Mouse (Mus musculus) frontal cortex, adult (tissue): Measurements from ENCODE around the gene Cped1.
"Not testable (repeated sequence)": the region's sequence is repeated elsewhere in the genome, so short reads cannot be mapped to it uniquely, and the experiment has no call there.

Experiments used
- ATAC-seq: cut with Nextera tagmentation; 2 replicates; pipeline ENCODE4 v1.9.2; 2017; ENCODE audit warnings: mild to moderate bottlenecking, moderate library complexity, mixed read lengths; ENCODE audit not compliant: low TSS enrichment

Cped1 gene

DNA sequence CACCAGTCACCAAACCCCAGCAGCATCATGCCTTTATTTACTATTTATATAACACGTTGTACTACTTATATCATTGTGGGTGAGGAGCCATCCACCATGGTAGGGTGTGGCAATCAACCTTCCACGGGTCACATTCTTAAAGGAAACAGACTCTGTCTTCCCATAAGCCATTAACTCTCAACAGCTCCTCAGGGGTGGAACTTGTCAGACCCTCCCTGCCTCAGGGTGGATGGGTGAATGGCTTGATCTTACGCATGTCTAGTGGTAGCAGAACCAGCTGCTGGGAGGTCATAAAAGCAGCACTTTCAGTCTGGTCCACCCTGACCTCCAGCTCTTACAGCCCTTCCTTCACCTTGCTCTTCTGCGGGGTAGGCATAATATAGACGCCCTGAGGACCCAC, 100.3 kb downstream of the Cped1 start:
- no peak for ATAC-seq

DNA sequence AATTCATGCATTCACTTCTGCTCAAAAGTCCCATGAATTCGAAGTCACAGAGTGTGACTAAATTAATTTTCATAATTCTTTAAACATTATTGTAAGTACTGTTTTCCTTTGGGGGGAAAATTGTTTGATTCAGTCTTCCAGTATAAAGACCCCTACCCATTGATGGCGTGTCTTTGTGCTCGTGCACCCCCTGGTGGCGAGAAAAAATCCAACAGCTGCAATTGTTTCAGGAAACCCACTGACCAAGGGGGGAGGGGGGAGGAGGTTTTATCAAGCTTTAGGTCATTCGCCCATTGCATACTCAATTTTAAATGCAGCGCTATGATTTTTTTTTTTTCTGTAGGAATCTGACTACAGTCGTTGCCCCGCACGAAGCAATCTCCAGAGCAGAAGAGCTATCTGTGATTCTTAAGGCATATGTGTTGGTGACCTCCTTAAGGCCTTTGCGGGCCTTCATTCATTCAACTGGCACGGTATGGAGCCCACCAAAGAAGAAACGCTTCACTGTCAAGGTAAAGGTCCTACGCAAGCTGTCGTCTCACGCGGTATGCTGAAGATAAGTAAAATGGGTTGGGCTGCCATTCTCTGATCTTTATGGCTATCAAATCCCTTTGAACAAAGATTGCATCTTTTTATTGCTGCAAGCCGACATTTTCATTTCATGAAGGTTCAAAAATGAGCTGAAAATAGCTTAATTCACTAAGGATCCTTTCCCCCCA, 102.8 kb downstream of the Cped1 start:
- ATAC-seq: no peak

DNA sequence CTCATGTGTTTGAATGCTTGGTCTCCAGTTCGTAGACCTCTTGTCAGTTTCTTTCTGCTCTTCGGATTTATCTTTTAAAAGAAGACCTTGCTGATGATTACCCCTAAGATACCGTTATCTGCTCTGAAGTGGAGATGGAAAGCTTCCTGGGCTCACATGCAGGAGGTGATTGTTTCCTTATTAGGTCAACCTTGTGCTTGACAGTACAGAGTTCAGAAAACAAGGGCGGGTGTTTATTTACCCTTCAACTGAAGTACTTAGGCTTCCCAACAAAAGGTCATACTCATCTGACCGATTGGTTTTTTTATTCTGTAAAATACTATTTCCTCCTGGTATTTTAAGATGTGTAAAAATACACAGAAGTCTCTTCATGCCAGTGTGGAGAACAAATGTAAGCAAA, 106.1 kb downstream of the Cped1 start:
- ATAC-seq: no peak

DNA sequence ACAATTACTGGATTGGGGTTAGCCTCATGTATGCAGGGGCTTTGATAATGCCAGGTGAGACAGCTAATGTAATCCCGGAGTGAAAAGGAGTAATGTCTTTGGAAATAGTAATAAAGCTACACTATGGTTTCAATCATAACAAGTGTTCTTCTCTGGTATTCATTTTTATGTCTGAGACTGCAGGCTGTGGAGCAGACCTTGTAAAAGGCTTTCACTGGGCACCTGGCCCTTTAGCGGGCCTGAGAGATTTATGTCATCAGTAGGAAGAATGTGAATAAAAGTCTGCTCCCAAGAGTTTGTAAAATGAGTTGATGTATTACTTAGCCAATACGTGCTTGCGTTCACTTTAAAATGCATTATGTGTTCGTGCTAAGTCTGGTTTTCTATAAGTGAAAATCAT, 108.1 kb downstream of the Cped1 start:
- ATAC-seq: no peak

DNA sequence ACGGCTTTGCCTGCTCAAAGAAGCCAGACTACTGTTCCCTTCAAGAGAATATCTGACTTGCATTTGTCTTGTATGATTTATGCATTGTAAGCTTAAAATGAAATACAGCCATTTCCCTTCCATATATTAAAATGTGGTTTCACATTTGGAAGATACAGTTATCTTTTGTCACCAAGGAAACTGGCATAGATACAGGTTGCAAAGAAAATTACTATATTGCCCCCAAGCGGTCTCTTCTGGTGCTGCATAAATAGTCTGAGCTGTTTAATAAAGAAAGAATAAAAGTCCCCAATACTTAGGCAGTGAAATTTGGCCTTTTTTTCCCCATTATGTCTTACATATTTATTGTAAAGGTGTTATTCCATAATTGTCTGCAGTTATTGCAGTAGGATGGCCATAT, 112.0 kb downstream of the Cped1 start:
- peak; percentile 86 for ATAC-seq

DNA sequence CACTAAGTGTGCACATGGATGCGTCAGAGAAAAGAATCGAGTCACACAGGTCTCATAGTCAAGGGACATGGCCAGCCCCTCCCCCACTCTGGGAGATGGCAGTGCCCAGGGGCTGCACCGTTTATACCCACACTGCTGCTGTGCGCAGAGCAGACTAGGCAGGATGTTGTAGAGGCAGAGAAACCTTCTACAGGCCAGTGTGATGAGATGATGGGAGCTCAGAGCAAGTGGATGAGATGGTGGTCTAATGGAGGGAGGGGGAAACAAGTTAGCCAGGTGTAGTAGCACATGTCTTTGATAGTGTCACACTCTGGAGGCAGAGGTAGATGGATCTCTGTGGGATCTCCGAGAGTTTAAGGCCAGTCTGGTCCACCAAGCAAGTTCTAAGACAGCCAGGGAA, 114.1 kb downstream of the Cped1 start:
- ATAC-seq: no peak

DNA sequence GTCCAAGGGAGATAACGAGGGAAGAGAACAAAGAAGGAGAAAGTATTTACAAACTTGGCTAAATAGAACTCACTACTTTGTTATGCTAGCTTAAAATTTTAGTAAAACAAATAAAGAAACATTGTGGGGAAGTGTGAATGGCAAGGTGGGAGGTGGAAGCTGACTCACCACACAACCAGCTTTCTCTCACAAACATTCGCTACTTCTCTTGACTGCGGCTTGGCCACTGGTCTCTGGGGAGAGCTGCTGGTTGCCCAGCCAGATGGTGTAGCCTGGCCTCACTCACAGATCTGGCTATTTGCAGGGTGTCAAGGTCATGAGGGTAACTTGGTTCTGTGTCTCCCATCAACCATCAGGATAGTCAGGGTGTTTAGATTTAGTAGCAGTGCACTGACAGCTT, 116.2 kb downstream of the Cped1 start:
- ATAC-seq: peak; percentile 82

DNA sequence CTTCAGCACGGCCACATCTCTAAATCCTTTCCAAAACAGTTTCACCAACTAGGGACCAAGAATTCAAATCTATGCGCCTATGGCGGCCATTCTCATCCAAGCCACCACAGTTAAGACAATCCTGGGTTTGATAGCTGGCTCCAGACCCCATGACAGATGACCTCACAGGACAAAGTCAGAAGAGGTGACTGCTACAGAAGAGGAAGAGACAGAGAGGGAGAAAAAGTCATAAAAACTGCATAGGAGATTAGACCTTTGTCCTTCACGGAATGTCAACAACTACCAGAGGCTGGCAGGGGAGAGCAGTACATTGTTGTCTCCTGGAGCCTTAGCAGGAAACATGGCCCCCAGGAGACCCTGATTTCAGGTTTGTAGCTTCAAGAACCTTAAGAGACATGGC, 117.0 kb downstream of the Cped1 start:
- ATAC-seq: no peak

DNA sequence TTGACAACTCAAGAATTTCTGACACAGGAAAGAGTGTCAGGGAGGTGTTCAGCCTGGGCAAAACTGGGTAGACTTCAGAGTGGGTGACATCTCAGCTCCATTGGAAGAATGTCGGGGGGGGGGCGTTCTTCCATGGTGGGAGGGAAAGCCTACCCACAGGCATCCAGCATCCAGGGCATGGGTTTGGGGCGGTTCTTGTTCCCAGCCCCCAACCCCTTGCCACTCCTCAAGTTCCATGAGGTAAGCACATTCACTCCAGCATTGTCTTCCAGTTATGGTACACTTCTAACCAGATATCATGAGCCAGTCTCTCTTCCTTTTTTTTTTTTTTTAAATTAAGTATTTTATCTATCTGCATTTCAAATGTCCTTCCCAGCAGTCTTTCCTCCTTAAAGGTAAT, 118.0 kb downstream of the Cped1 start:
- no peak for ATAC-seq

DNA sequence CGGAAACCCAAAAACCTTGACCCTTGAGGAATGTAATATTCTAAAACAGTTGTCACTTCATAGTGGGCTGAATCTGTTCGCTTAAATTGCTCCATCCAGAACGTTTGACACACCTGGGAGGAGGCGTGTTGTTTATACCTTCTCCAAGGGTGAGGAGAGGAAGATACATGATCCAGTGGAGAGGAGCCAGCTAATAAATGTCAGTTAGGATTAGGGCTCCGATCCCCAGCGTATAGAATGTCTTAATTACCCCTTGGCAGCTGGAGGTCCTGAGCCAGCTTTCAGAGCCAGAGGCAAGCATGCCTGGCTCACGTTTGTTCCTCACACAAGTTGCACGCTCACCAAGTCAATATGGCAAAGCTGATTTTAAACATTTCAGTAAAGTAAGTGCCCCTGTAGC, 118.5 kb downstream of the Cped1 start:
- ATAC-seq: no peak

DNA sequence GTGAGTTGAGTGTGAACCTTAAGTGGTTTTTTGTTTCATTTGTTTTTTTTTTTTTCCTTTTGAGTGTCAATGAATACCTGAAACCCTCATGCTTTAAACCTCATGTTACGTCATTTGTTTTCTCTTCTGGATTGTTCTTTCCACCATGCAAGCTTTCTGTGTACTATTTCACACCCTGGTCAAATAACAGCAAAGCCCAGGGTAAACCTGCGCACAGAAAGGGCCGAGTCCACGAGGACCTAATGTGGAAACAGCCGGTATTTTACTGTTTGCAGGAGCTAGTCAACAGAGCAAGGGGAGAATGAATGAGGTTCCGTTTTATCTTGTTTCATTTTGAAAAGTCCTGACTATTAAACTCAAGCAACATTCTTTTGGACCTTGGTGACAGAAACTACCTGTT, 128.4 kb downstream of the Cped1 start:
- no peak for ATAC-seq

DNA sequence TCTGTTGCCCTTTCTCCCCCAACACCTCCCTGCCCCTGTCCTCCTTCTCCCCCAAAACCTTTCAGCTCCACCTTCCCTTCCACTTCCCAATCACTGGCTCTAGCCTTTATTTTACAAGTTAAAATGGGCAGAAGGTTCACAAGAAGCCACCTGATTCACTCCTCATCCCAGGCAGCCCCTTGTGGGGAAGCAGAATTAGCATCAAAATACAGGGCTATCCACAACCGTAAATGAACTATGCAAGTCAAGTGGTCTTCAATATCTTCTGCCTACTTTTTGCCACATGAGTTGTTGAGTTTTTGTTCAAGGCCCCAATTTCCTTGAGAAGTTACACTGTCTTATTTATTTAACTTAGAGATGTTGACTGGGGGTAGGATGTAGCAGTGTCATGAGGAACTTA, 131.0 kb downstream of the Cped1 start:
- no peak for ATAC-seq

DNA sequence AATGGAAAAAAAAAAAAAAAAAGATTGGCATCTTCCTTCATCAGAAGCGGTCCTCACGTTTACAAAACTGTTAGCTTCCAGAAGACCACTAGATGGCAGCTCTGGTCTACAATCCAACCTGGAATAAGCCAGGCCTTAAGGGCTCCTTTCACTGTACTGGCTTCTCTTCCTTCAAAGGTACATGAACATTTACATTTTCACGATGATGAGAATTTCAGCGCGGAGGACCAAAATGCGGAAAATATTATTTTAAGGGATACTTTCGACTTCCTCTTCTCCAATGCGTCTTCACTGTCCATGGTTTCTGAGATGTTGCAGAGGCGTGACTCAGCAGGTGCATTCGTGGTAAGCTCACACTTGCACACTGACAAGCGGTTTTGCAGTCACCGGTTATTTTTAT, 136.4 kb downstream of the Cped1 start:
- peak; percentile 98 for ATAC-seq

DNA sequence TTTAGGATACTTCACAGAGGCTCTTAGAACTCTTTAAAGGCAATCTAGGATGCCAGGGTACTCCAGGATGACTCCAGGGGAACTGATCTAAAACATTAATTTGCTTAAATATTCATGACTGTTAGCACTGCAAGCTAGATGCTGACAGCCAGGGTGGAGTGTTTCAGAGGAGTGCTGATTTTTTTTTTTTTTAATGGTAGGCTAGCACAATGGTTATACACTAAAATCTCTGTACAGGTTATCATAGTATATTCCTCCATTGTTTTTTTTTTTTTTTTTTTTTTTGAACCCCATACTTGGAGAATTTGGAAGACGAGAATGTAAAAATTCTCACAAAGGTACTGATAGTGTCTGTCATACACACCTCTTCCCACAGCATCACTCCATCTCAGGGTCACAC, 137.0 kb downstream of the Cped1 start:
- no peak for ATAC-seq

DNA sequence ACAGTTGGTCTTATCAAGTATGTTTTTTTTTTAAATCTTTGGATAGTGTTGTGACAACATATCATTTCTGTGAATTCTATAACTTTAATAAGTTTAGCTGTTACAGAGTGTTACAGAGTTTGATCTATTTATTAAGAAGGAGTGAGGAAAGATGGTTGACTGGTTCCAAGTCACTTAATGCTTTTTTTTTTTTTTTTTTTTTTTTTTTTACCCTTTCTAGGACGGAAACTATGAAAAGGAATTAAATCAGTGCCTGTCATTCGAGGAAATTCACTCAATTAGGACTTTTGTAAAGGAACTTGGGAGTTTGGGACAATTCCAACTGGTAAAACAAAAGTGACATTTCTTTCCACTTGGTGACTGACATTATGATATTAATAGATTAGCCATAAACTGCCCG, 137.6 kb downstream of the Cped1 start:
- ATAC-seq: no peak

DNA sequence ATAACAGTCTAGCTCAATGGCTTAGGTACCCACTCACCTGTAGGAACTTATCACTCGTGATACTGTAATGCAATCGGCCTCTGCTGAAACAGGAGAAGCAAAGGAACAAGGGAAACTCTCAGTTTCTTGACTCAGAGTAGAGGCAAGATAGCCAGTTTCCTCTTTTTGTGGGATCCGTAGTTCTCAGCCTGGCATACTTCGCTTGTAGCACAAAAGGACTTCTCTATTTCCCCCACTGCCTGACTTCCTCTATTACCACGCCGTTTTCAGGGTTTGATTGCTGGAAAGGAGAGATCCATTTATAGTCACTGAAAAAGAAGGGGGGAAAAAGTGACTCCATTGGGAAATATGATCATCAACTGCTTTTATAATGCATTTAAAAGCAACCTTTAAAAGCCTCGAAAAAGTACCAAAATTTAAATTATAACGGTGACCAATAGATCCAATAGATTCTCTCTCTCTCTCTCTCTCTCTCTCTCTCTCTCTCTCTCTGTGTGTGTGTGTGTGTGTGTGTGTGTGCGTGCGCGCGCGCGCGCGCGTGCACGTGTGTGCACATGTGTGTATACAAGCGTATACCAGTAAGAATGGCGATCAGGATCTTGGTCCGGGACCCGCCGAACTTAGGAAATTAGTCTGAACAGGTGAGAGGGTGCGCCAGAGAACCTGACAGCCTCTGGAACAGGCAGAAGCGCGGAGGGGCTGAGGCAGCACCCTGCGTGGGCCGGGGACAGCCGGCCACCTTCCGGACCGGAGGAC, 139.0 kb downstream of the Cped1 start:
- ATAC-seq: not testable (repeated sequence)

DNA sequence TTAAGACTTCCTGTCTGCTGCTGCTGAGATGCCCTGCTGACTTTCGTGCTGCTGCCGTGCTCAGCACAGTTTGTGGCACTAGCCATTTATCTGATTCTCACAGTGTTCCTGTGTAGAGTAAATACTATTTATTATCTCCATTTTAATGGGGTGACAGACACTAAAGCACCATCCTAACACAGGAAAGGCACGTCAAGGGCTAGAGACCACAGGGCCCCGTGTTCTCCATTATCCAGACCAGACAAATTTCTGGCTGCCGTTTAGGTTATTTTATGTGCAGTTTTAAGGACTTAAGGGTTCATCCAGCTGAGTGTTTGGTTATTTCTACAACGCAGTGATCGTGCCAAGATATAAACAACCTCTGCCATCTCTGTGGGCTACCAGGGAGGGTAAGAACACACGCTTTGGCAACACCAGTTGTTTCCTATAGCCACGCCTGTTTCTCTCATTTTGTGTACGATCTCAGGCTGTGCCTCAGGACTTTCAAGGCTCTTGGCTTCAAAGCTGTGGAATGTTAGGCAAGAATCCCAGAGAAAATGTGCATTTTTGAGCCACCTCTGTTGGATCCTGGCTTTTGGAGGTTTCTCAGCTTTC, 149.4 kb downstream of the Cped1 start:
- ATAC-seq: no peak

DNA sequence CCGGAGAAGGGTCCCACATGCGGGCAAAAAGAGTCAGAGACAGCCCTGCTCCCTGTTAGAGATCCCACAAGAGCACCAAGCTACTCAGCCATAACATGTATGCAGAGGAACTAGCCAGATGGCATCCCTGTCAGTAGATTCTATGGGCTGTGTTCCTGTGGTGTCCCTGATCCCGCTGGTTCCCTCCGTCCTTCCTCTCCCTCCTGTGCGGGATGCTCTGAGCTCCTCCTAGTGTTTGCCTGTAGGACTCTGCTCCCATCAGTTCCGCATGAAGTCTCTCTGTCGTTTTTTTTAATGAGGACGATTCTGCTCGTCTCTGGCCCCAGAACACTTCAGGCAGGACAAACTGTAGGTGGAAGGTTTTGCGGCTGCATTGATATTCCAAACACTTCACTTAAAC, 151.1 kb downstream of the Cped1 start:
- ATAC-seq: no peak

DNA sequence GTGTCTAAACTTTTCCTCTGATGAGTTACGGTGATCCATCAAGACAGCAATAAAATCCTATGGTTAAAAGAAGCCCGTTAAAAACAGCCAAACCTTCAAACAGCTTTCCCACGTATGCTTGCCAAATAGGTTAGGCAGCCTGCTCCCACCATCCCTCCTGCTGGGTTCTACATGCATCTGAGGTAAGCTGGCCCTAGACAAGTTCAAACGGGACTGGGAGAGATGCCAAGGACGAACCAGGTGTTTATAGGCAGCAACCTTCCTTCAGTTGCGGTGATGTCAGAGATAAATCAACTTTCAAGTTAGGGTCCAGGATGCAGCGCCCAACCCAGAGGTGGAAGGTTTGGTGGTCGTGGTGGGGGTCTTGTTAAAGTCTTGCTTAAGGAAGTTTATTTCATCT, 155.1 kb downstream of the Cped1 start:
- no peak for ATAC-seq

DNA sequence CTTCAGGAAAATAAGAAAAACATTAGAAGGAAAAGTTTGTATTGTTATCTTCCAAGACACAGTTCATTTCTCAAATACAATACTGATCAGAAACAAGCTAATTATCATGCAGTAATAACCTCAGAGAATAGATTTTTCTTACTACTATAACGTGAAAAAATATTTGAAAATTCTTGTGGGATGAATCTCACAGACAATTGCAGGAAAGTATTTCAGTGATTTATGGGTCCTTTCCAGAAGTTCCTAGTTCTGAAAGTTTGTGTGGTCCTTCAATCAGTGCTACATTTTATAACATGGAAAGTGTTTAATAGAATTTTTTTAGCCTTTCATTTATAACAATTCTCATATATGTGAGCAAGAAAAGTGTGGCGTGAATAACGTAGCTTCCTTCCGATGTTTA, 161.5 kb downstream of the Cped1 start:
- no peak for ATAC-seq

DNA sequence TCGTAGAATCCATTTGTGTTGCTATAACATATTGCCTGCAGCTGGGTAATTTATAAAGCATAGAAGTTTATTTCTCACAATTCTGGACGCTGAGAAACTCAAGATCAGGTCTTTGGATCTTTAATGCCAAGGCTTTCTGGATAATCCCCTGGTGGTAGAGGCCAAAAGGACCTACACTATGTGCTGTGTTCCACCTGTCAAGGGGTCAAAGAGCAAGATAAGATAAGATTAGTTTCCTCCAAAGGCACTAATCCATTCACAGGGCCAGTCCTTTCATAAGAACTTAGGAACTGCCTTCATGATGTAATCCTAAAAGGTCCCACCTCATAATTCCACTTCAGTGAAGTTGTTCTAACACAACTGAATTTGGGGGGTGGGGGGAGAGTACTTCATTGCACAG, 162.8 kb downstream of the Cped1 start:
- ATAC-seq: no peak

DNA sequence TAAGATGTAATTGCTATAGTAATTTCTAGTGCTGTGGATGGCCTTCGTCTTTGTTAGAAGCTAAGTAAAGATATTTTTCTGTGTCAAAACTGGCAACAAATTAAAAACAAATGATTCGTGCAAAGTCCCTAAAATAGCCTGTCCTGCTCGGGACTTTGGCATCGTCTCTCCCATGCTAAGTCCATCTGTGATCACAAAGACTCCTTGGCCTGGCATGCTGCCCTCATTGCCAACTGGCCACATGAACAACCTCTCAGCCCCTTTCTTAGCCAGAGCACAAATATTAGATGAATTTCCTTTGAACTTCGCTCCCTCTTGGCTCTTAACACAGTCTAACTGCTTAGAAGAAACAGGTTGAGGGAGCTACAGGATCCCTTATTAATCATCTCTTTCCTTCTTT, 171.7 kb downstream of the Cped1 start:
- no peak for ATAC-seq

DNA sequence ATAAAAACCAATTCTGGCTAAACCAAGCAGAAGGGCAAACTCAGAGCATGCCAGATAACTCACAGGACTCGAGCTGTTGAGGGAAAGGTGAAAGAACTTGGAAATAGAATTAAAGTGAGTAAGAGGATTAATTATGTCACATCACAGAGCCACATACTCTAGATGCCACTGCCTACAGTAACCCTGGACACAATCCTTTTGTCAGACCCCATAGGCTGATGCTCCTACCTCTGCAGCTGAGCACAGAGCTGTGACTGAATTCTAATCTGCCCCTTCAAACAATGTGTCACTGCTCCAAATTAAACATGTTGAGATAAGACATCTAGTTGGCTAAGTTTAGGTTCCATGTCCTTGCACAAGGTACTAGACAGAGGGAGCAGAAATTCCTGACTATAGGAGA, 176.2 kb downstream of the Cped1 start:
- no peak for ATAC-seq
